Mouse (Mus musculus) E14TG2a.4 (cell line): ENCODE measurements at regions not wholly inside any gene's neighbourhood (a gene's known extent, or its start where the extent isn't known, plus 50 kb on each side); places are given as distances from the start of the nearest gene placed in this dataset.

ENCODE experiments used
- CTCF ChIP-seq: conservative IDR thresholded peaks from 2 replicates; pipeline ENCODE4 v1.5.1; 2014; ENCODE audit warnings: low read length
- NANOG ChIP-seq: IDR thresholded peaks from 2 replicates; pipeline ENCODE4 v1.6.1; 2014; ENCODE audit warnings: borderline replicate concordance, low read length, mixed read lengths
- POU5F1 ChIP-seq: IDR thresholded peaks from 2 replicates; pipeline ENCODE4 v1.6.1; 2014; ENCODE audit warnings: low read length, borderline replicate concordance

GRCm38 (mm10) chr2:138084564-138085283 lies 171.6 kb upstream of the Btbd3 start:
- TF ChIP-seq CTCF (no peak), NANOG (no peak), POU5F1 (no peak)
